Mouse (Mus musculus) lung, embryonic 14.5 days (tissue): Measurements from ENCODE around the gene 1700001K19Rik. TPM values are rescaled to one million over a fixed set of nuclear protein-coding genes. Genes with fewer than 3 reads are reported as not detected.
"Not testable (repeated sequence)": the region's sequence is repeated elsewhere in the genome, so short reads cannot be mapped to it uniquely, and the experiment has no call there.

Experiments used
- ATAC-seq: fragments of 200-750 bp; cut with Nextera tagmentation; 2 replicates; pipeline ENCODE4 v1.8.0; 2017; ENCODE audit warnings: mild to moderate bottlenecking, moderate TSS enrichment, moderate library complexity; ENCODE audit not compliant: insufficient read depth
- DNase-seq: peaks from one replicate; pipeline ENCODE4 v3.0.0-alpha.2; 2015
- H3K27ac ChIP-seq: fragments of 300-500 bp; sonication (generic); 2 replicates; pipeline ENCODE4 v1.5.1; 2014; ENCODE audit warnings: low read depth, mild to moderate bottlenecking, moderate library complexity
- H3K27me3 ChIP-seq: fragments of 300-500 bp; sonication (generic); 2 replicates; pipeline ENCODE4 v1.6.1; 2014; ENCODE audit warnings: low read length, control low read depth; ENCODE audit not compliant: insufficient read depth
- H3K36me3 ChIP-seq: fragments of 300-500 bp; sonication (generic); 2 replicates; pipeline ENCODE4 v1.6.1; 2014; ENCODE audit warnings: control low read depth; ENCODE audit not compliant: insufficient read depth
- H3K4me1 ChIP-seq: fragments of 300-500 bp; sonication (generic); 2 replicates; pipeline ENCODE4 v1.6.1; 2014; ENCODE audit warnings: antibody characterized with exemption, control low read depth; ENCODE audit not compliant: insufficient read depth
- H3K4me2 ChIP-seq: fragments of 300-500 bp; sonication (generic); 2 replicates; pipeline ENCODE4 v1.6.1; 2014; ENCODE audit warnings: mild to moderate bottlenecking
- H3K4me3 ChIP-seq: fragments of 300-500 bp; sonication (generic); 2 replicates; pipeline ENCODE4 v1.5.1; 2014; ENCODE audit warnings: low read depth, low read length
- H3K9ac ChIP-seq: fragments of 300-500 bp; sonication (generic); 2 replicates; pipeline ENCODE4 v1.6.1; 2014
- H3K9me3 ChIP-seq: fragments of 300-500 bp; sonication (generic); 2 replicates; pipeline ENCODE4 v1.6.1; 2016; ENCODE audit warnings: low read depth, low read length, control low read depth
- CTCF ChIP-seq: IDR thresholded peaks from 2 replicates; pipeline ENCODE4 v1.5.1; 2016; ENCODE audit warnings: antibody characterized with exemption, low read depth
- WGBS: fragments of 180-500 bp; shearing (Covaris S2); extraction: QIAGEN DNeasy Blood & Tissue Kit; methylation state at CpG from one replicate; pipeline ENCODE4 v1.1.7; 2014; 5-methylcytosine and 5-hydroxymethylcytosine counted together
- polyA plus RNA-seq: library from polyadenylated mRNA; unstranded; fragments of >200 nt; fragmentation: Nextera tagmentation; extraction: Ambion mirVana; gene quantifications from 2 replicates; pipeline ENCODE4 v1.2.1, GENCODE M21; 2014

The 1700001K19Rik gene
- polyA plus RNA-seq, 1 experiment from 2014 or later, result not detected

DNA sequence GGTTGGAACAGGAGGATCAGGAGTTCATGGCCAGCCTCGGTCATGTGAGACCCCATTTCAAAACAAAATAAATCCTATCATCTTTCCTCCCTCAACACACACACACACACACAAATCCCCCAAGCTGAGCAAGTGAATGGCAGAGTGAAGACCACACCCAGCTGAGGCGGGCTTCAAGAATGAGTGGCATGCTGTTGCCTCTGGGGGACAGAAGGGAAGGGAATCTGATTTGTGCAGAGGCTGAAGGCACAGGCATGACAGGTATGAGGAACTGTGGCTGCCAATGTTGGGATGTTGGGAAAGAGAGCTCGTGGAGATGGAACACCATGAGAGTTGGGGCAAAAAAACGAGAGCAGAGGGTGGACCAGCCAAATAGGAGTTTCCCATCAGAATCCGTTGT lies 28.9 kb upstream of the 1700001K19Rik start:
- 58% methylated on average over 5 of the region's 5 CpGs for WGBS
- Histone ChIP-seq H3K27ac (no peak overlapping the region), H3K9ac (no peak overlapping the region), H3K4me3 (no peak overlapping the region), H3K4me2 (no peak overlapping the region), H3K9me3 (no peaks in the 10 kb centered on the region), H3K27me3 (no peaks in the 10 kb centered on the region), H3K36me3 (no peaks in the 10 kb centered on the region), H3K4me1 (no peaks in the 10 kb centered on the region)
- ATAC-seq, result no peak
- no peak for TF ChIP-seq CTCF
- DNase-seq, result no peak

DNA sequence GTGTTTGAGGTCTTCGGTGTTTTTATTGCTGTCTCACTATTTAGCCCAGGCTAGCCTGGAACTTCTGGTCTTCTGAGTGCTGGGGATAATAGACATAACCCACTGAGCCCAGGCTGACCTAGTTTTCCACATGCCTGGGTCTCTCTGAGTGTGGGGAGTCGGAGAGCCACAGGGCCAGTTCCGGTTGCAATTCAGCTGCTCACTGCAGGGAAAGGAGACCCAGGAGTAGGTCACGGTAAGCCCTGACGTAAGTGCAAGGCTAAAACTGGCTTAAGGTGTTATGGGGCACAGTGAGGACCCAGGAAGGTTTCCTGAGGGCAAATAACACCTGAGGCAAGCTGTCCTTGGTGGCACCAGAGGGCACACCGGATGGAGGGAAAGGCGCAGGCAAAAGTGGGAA lies 25.0 kb upstream of the 1700001K19Rik start:
- TF ChIP-seq CTCF, result no peak
- Histone ChIP-seq H3K9me3 (no peaks in the 10 kb centered on the region), H3K36me3 (no peaks in the 10 kb centered on the region), H3K27ac (no peak overlapping the region), H3K27me3 (no peaks in the 10 kb centered on the region), H3K4me2 (no peak overlapping the region), H3K4me1 (no peaks in the 10 kb centered on the region), H3K4me3 (no peak overlapping the region), H3K9ac (no peak overlapping the region)
- ATAC-seq (no peak), DNase-seq (no peak)
- WGBS, result 88% methylated on average over 7 of the region's 7 CpGs

DNA sequence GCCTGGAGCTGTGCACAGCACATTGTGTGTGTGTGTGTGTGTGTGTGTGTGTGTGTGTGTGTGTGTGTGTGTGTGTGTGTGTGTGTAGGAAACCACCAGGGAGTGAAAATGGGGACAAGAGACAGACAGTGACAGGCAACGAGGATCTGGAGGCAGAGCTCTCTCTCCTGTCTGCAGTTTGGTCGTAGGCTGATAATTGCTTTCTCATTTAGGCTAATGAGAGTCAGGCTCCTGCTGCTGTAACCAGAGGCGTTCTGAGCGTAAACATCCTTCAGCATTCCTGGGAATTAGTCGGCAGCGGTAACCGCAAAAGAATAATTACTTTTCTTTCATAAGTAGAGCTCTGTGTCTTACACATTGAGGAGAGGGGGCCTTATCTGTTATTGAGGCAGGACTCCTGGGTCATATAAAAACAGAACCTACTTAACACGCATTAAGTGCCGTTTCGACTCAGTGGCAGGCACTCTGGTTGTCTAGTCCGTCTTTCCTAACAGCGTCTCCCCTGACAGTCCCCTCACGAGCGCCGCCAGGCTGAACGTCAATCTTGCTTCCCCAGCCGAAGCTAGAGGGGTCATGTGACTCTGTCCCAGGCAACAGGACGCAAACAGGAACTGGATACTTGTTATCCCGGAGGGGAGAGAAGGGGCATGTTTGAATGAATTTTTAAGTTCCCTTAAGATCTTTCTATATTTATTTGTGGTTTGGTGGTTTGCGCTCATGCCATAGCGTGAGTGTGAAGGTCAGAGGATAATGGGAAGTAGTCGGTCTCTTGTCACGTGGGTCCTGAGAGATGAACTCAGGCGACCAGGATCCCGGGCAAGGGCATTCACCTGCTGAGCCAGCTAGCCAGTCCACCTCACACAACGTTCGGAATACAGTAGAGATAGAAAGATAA lies 24.2 kb upstream of the 1700001K19Rik start:
- Histone ChIP-seq H3K4me1 (no peaks in the 10 kb centered on the region), H3K27ac (no peak overlapping the region), H3K36me3 (no peaks in the 10 kb centered on the region), H3K9ac (peak overlapping the region; percentile 41), H3K27me3 (no peaks in the 10 kb centered on the region), H3K4me2 (peak overlapping the region; percentile 68), H3K9me3 (no peaks in the 10 kb centered on the region), H3K4me3 (peak overlapping the region; percentile 30)
- ATAC-seq (peak; percentile 65; the same call in 1 of the 2 replicates), DNase-seq (peak; percentile 75)
- under 1% methylated on average over 27 of the region's 27 CpGs for WGBS
- TF ChIP-seq CTCF, result peak; percentile 19; the same call in 1 of the 2 replicates

DNA sequence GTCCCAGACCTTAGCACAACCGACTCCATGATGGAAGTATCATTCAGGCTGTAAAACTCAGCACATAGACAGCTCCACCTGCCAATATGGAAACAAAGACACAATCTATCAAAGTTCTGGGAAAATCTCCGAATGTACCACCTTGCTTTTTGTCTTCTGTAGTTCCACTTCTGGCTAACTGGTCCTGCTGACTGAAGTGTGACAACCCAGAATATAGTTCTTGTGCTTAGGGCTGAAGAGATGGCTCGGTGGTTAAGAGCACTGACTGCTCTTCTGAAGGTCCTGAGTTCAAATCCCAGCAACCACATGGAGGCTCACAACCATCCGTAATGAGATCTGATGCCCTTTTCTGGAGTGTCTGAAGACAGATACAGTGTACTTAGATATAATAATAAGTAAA lies 23.0 kb upstream of the 1700001K19Rik start:
- not testable (repeated sequence) for H3K27ac ChIP-seq, DNase-seq, ATAC-seq, H3K4me2 ChIP-seq, H3K27me3 ChIP-seq, H3K9ac ChIP-seq, H3K9me3 ChIP-seq, H3K36me3 ChIP-seq, H3K4me1 ChIP-seq, H3K4me3 ChIP-seq
- 81% methylated on average over 4 of the region's 4 CpGs for WGBS

DNA sequence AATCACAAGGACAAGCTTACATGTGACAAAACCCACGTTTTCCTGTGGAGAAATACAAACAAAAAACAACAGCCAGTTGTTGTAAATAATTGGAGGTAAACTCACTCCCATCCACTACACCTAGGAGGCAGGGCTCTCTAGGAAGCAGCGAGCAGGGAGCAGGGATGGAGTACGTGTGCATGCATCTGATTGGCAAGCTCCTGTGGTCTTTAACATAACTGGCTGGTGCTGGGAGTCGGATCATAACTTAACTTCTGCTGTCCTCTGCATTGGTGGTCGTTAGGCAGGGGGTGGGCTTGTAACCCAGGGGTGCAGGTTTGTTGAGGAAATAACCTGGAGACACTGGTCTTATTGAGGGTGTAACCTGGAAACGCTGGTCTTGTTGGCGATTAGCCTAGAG lies 21.3 kb upstream of the 1700001K19Rik start:
- ATAC-seq, result no peak
- Histone ChIP-seq H3K27ac (no peak overlapping the region), H3K36me3 (no peaks in the 10 kb centered on the region), H3K4me2 (no peak overlapping the region), H3K4me3 (no peak overlapping the region), H3K27me3 (no peaks in the 10 kb centered on the region), H3K9ac (no peak overlapping the region), H3K9me3 (no peaks in the 10 kb centered on the region), H3K4me1 (no peaks in the 10 kb centered on the region)
- WGBS, result 63% methylated on average over 7 of the region's 7 CpGs
- DNase-seq, result no peak
- no peak for TF ChIP-seq CTCF

DNA sequence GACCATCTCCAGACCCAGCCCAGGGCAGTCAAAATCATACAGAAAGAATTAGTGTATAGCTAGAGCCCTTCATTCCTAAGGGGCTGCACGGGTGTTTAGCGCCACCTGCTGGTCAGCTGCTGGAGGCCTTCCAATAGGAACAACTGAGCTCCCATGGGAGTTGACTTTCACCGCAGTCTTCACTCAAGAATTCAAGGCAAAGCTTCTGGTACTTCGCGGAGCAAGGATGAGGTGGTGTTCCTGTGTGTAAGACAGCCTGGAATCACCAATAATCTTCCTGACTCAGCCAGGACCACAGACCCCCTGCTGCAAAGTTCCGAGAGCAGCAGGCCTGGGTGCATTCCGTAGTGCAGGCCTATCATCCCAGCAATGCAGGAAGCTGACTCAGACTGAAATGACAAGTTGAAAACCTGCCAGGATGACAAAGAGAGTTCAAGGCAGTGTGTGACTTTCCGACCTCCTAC lies 20.6 kb upstream of the 1700001K19Rik start:
- Histone ChIP-seq H3K9ac (peak overlapping the region; percentile 4; the same call in 1 of the 2 replicates), H3K27me3 (no peaks in the 10 kb centered on the region), H3K4me2 (no peak overlapping the region), H3K4me3 (no peak overlapping the region), H3K36me3 (no peaks in the 10 kb centered on the region), H3K27ac (no peak overlapping the region), H3K4me1 (no peaks in the 10 kb centered on the region), H3K9me3 (no peaks in the 10 kb centered on the region)
- DNase-seq, result peak; percentile 96
- TF ChIP-seq CTCF, result peak; percentile 97
- peak; percentile 67 for ATAC-seq
- 16% methylated on average over 8 of the region's 8 CpGs for WGBS

DNA sequence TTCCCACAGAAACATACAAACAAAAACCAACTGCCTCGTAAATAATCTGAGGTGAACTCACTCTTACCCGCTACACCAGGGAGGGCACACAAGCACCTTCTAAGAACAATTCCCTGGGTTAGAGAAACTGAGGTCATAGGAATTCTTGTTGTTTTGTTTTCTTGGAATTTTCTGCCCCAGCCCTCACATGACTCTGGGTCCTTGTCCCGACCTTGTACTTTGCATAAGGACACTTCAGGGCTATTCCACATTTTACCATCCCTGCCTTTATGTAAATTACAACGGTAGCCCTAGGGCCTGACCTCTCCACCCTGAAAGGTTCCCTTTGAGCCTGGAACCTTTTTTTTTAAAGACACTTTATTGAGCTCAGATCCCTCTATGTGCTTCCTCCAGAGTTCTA lies 20.1 kb upstream of the 1700001K19Rik start, which contains the start of gene Hsp90aa1:
TSS of gene Hsp90aa1 (minus strand) at position 173 of the 400 bp plus-strand sequence.
- 48% methylated on average over 4 of the region's 4 CpGs for WGBS
- H3K9ac ChIP-seq, result peak within 1 kb of the TSS; percentile 4; the same call in 1 of the 2 replicates

DNA sequence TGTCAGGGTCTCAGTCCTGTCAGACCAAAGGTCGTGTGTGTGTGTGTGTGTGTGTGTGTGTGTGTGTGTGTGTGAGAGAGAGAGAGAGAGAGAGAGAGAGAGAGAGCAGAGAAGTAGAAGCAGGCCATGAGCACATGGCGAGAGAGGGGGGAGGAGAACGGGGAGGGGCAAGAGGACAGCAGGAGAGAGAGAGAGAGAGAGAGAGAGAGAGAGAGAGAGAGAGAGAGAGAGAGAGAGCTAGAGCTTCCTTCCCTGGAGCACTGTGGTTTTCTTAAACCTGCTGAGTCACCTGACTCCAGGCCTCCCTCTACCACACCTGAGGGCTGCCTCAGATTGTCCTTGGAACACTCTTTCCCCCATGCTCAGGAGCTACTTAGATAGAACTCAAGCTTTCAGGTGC lies 18.9 kb upstream of the 1700001K19Rik start:
- H3K4me2 ChIP-seq, H3K36me3 ChIP-seq, H3K4me1 ChIP-seq, H3K9ac ChIP-seq, H3K4me3 ChIP-seq, H3K27ac ChIP-seq, ATAC-seq, H3K27me3 ChIP-seq, H3K9me3 ChIP-seq, DNase-seq: not testable (repeated sequence)
- WGBS, result 23% methylated on average over 3 of the region's 3 CpGs

More for the DNA sequence above, 20.1 kb upstream of the 1700001K19Rik start, which contains the start of gene Hsp90aa1:
- Histone ChIP-seq H3K4me3 (no peak within 1 kb of the TSS), H3K27me3 (no peaks in the 10 kb centered on the region), H3K27ac (no peak within 1 kb of the TSS), H3K4me1 (no peaks in the 10 kb centered on the region), H3K4me2 (no peak within 1 kb of the TSS), H3K9me3 (no peaks in the 10 kb centered on the region), H3K36me3 (no peaks in the 10 kb centered on the region)
- TF ChIP-seq CTCF, result no peak
- ATAC-seq, result no peak
- DNase-seq, result no peak
